Mouse (Mus musculus) kidney, adult 2 months (tissue): ENCODE results near the gene Dynlt1b.
"Not testable (repeated sequence)": the region's sequence is repeated elsewhere in the genome, so short reads cannot be mapped to it uniquely, and the experiment has no call there.

ENCODE experiments used
- CTCF ChIP-seq: fragments of 200-500 bp; conservative IDR thresholded peaks from 2 replicates; pipeline ENCODE4 v1.5.1; 2011; ENCODE audit warnings: low read depth, mild to moderate bottlenecking, control low read depth, low read length, moderate library complexity, mixed read lengths; ENCODE audit not compliant: insufficient read depth, insufficient read length
- POLR2A ChIP-seq: fragments of 200-500 bp; IDR thresholded peaks from one replicate; pipeline ENCODE4 v1.6.1; 2011; ENCODE audit warnings: low read depth, low read length, control low read depth

- TF ChIP-seq POLR2A, CTCF: not testable (repeated sequence)
Measured at GRCm38 (mm10) chr17:6461083-6461595, 31.2 kb downstream of the Dynlt1b start.
